Mouse (Mus musculus) MEL (cell line): Measurements from ENCODE around the gene Ggt5. TPM values are rescaled to one million over a fixed set of nuclear protein-coding genes. Genes with fewer than 3 reads are reported as not detected.

ENCODE experiments used
- DNase-seq: peaks from one replicate; pipeline ENCODE4 v3.0.0; 2011; ENCODE audit warnings: low read depth, low spot score
- H3K27ac ChIP-seq: 2 replicates; pipeline ENCODE4 v1.5.1; 2012; ENCODE audit warnings: low read depth, mild to moderate bottlenecking, control low read depth, low read length, moderate library complexity; ENCODE audit not compliant: control insufficient read depth
- H3K27me3 ChIP-seq, 2 experiments: fragments of 150-350 bp in 1 of 2; sonication (generic) in 1 of 2; 2 replicates each; pipeline ENCODE4 v1.6.1; 2012; ENCODE audit warnings: low read length in 2 of 2, mild to moderate bottlenecking in 2 of 2, improper control_type of control experiment in 1 of 2, moderate library complexity in 1 of 2; ENCODE audit not compliant: insufficient read depth in 2 of 2, control insufficient read depth in 1 of 2
- H3K36me3 ChIP-seq, 2 experiments: 2 replicates each; pipeline ENCODE4 v1.6.1; 2012 to 2014; ENCODE audit warnings: low read length in 2 of 2, improper control_type of control experiment in 1 of 2, inconsistent platforms in 1 of 2, mild to moderate bottlenecking in 1 of 2; ENCODE audit not compliant: insufficient read depth in 2 of 2, control insufficient read depth in 1 of 2
- H3K4me1 ChIP-seq, 2 experiments: fragments of 150-350 bp in 1 of 2; sonication (generic) in 1 of 2; 2 replicates each; pipeline ENCODE4 v1.6.1; 2012; ENCODE audit warnings: low read length in 2 of 2, improper control_type of control experiment in 1 of 2, mild to moderate bottlenecking in 1 of 2; ENCODE audit not compliant: insufficient read depth in 2 of 2, control insufficient read depth in 1 of 2
- H3K4me3 ChIP-seq, 2 experiments: fragments of 150-350 bp in 1 of 2; sonication (generic) in 1 of 2; 2 replicates each; pipeline ENCODE4 v1.5.1; 2012; ENCODE audit warnings: low read depth in 2 of 2, low read length in 2 of 2, mild to moderate bottlenecking in 2 of 2, moderate library complexity in 2 of 2, control low read depth in 1 of 2, improper control_type of control experiment in 1 of 2; ENCODE audit not compliant: control insufficient read depth in 1 of 2, insufficient read depth in 1 of 2
- H3K79me2 ChIP-seq: 2 replicates; pipeline ENCODE4 v1.6.1; 2012; ENCODE audit warnings: mild to moderate bottlenecking, low read length, moderate library complexity; ENCODE audit not compliant: control insufficient read depth, poor library complexity, insufficient read depth
- H3K9ac ChIP-seq: 2 replicates; pipeline ENCODE4 v1.6.1; 2012; ENCODE audit warnings: low read depth, mild to moderate bottlenecking, control low read depth, low read length, moderate library complexity; ENCODE audit not compliant: control insufficient read depth, poor library complexity, severe bottlenecking
- H3K9me3 ChIP-seq: fragments of 150-350 bp; sonication (generic); replicated peaks from 2 replicates; pipeline ENCODE4 v1.6.1; 2012; ENCODE audit warnings: mild to moderate bottlenecking, low read length, improper control_type of control experiment, moderate library complexity; ENCODE audit not compliant: insufficient read depth
- BHLHE40 ChIP-seq: IDR thresholded peaks from 2 replicates; pipeline ENCODE4 v1.6.1; 2012; ENCODE audit warnings: low read depth, mild to moderate bottlenecking, inconsistent platforms, low read length, improper control_type of control experiment, borderline replicate concordance
- CHD1 ChIP-seq: IDR thresholded peaks from 2 replicates; pipeline ENCODE4 v1.6.1; 2012; ENCODE audit warnings: low read depth, mild to moderate bottlenecking, inconsistent platforms, low read length, improper control_type of control experiment
- CTCF ChIP-seq, 3 experiments: IDR thresholded peaks in 2 of 3; conservative IDR thresholded peaks in 1 of 3; 2 replicates each; pipeline ENCODE4 v1.5.1; 2011 to 2012; ENCODE audit warnings: low read length in 3 of 3, low read depth in 2 of 3, mild to moderate bottlenecking in 2 of 3, improper control_type of control experiment in 1 of 3, inconsistent platforms in 1 of 3, mixed read lengths in 1 of 3, moderate library complexity in 1 of 3; ENCODE audit not compliant: control insufficient read depth in 1 of 3, insufficient read depth in 1 of 3, poor library complexity in 1 of 3, severe bottlenecking in 1 of 3
- E2F4 ChIP-seq: IDR thresholded peaks from 2 replicates; pipeline ENCODE4 v1.6.1; 2011; ENCODE audit warnings: low read depth, low read length, improper control_type of control experiment, borderline replicate concordance
- ETS1 ChIP-seq: IDR thresholded peaks from 2 replicates; pipeline ENCODE4 v1.6.1; 2012; ENCODE audit warnings: low read depth, mild to moderate bottlenecking, inconsistent platforms, low read length, improper control_type of control experiment, moderate library complexity
- HCFC1 ChIP-seq: IDR thresholded peaks from 2 replicates; pipeline ENCODE4 v1.6.1; 2012; ENCODE audit warnings: low read depth, mild to moderate bottlenecking, inconsistent platforms, low read length, improper control_type of control experiment, moderate library complexity
- JUND ChIP-seq: IDR thresholded peaks from 2 replicates; pipeline ENCODE4 v1.6.1; 2011; ENCODE audit warnings: low read depth, mild to moderate bottlenecking, improper control_type of control experiment, low read length
- KAT2A ChIP-seq: conservative IDR thresholded peaks from 2 replicates; pipeline ENCODE4 v1.6.1; 2012; ENCODE audit warnings: low read depth, low read length, improper control_type of control experiment, inconsistent platforms
- MAX ChIP-seq: IDR thresholded peaks from 2 replicates; pipeline ENCODE4 v1.6.1; 2011; ENCODE audit warnings: low read length, improper control_type of control experiment
- MAZ ChIP-seq: IDR thresholded peaks from 2 replicates; pipeline ENCODE4 v1.6.1; 2012; ENCODE audit warnings: low read depth, mild to moderate bottlenecking, inconsistent platforms, low read length, improper control_type of control experiment
- MXI1 ChIP-seq: IDR thresholded peaks from 2 replicates; pipeline ENCODE4 v1.6.1; 2011; ENCODE audit warnings: mild to moderate bottlenecking, low read depth, low read length, improper control_type of control experiment
- MYB ChIP-seq: IDR thresholded peaks from 2 replicates; pipeline ENCODE4 v1.6.1; 2011; ENCODE audit warnings: mild to moderate bottlenecking, low read depth, low read length, improper control_type of control experiment
- MYC ChIP-seq: IDR thresholded peaks from 2 replicates; pipeline ENCODE4 v1.6.1; 2011; ENCODE audit warnings: low read depth, mild to moderate bottlenecking, low read length, improper control_type of control experiment, moderate library complexity
- POLR2A ChIP-seq, 2 experiments: IDR thresholded peaks; 2 replicates each; pipeline ENCODE4 v1.6.1; 2011 to 2012; ENCODE audit warnings: low read length in 2 of 2, mild to moderate bottlenecking in 2 of 2, control low read depth in 1 of 2, improper control_type of control experiment in 1 of 2, low read depth in 1 of 2, moderate library complexity in 1 of 2; ENCODE audit not compliant: control insufficient read depth in 1 of 2, insufficient read depth in 1 of 2, poor library complexity in 1 of 2
- POLR2AphosphoS2 ChIP-seq: IDR thresholded peaks from 2 replicates; pipeline ENCODE4 v1.6.1; 2011; ENCODE audit warnings: low read length, improper control_type of control experiment
- RAD21 ChIP-seq: IDR thresholded peaks from 2 replicates; pipeline ENCODE4 v1.6.1; 2011; ENCODE audit warnings: mild to moderate bottlenecking, low read depth, low read length, improper control_type of control experiment
- RCOR1 ChIP-seq: IDR thresholded peaks from 2 replicates; pipeline ENCODE4 v1.6.1; 2012; ENCODE audit warnings: low read depth, mild to moderate bottlenecking, inconsistent platforms, low read length, improper control_type of control experiment
- SIN3A ChIP-seq: IDR thresholded peaks from 2 replicates; pipeline ENCODE4 v1.6.1; 2012; ENCODE audit warnings: low read length, improper control_type of control experiment, inconsistent platforms
- SMC3 ChIP-seq: IDR thresholded peaks from 2 replicates; pipeline ENCODE4 v1.6.1; 2011; ENCODE audit warnings: low read depth, low read length, improper control_type of control experiment
- TBP ChIP-seq: IDR thresholded peaks from 2 replicates; pipeline ENCODE4 v1.8.0; 2011; ENCODE audit warnings: low read depth, low read length, improper control_type of control experiment
- UBTF ChIP-seq: IDR thresholded peaks from 2 replicates; pipeline ENCODE4 v1.6.1; 2012; ENCODE audit warnings: low read depth, mild to moderate bottlenecking, inconsistent platforms, low read length, improper control_type of control experiment, moderate library complexity, borderline replicate concordance; ENCODE audit not compliant: insufficient read depth
- USF2 ChIP-seq, 2 experiments: IDR thresholded peaks; 2 replicates each; pipeline ENCODE4 v1.6.1; 2011 to 2012; ENCODE audit warnings: improper control_type of control experiment in 2 of 2, low read length in 2 of 2, borderline replicate concordance in 1 of 2, inconsistent platforms in 1 of 2, low read depth in 1 of 2, mild to moderate bottlenecking in 1 of 2; ENCODE audit not compliant: insufficient read depth in 1 of 2
- ZKSCAN1 ChIP-seq: IDR thresholded peaks from 2 replicates; pipeline ENCODE4 v1.6.1; 2012; ENCODE audit warnings: low read depth, mild to moderate bottlenecking, inconsistent platforms, low read length, improper control_type of control experiment, moderate library complexity
- ZNF384 ChIP-seq: IDR thresholded peaks from 2 replicates; pipeline ENCODE4 v1.6.1; 2012; ENCODE audit warnings: low read depth, mild to moderate bottlenecking, inconsistent platforms, low read length, improper control_type of control experiment
- polyA plus RNA-seq, 2 experiments: library from polyadenylated mRNA; stranded (reverse) in 1 of 2; unstranded in 1 of 2; fragments of >175 nt in 1 of 2; fragments of >200 nt in 1 of 2; gene quantifications; 2 replicates each; pipeline versions ENCODE4 v1.2.1 to v1.2.4; 2012; ENCODE audit warnings: low replicate concordance in 2 of 2, low read depth in 1 of 2; ENCODE audit not compliant: insufficient read length in 2 of 2, insufficient read depth in 1 of 2, missing spikeins in 1 of 2
- total RNA-seq: library from RNA; depleted of rRNA; stranded (reverse); fragments of 300-350 nt; gene quantifications from 2 replicates; pipeline ENCODE4 v1.2.3, GENCODE M21; 2012

Ggt5 gene
- total and polyA plus RNA-seq, 3 experiments = 0.11 TPM; not detected in 2

- no peak for DNase-seq
- Histone ChIP-seq H3K79me2 (no peaks in the 10 kb centered on the region), H3K9ac (no peak overlapping the region), H3K36me3 (no peaks in the 10 kb centered on the region), H3K27me3 (no peaks in the 10 kb centered on the region; a peak in 1 of 4 replicates), H3K4me3 (no peak overlapping the region), H3K9me3 (no peaks in the 10 kb centered on the region), H3K27ac (no peak overlapping the region), H3K4me1 (no peaks in the 10 kb centered on the region)
- TF ChIP-seq KAT2A = no peak
- TF ChIP-seq POLR2A (IDR thresholded peaks at IDR 0.05; ENCODE audit: control insufficient read depth in 1 of 2, insufficient read depth in 1 of 2, low read depth in 1 of 2, low read length in 2 of 2, poor library complexity in 1 of 2) = no peak
- no peak for TF ChIP-seq POLR2AphosphoS2
- no peak for TF ChIP-seq MYC
- no peak for TF ChIP-seq RAD21
These were observed 45.5 kb downstream of the Ggt5 start for GRCm38 (mm10) chr10:75634610-75635009.

GRCm38 (mm10) chr10:75635019-75635692 lies 46.0 kb downstream of the Ggt5 start:
- Histone ChIP-seq H3K4me1 (no peaks in the 10 kb centered on the region), H3K9me3 (no peaks in the 10 kb centered on the region), H3K79me2 (no peaks in the 10 kb centered on the region), H3K27me3 (no peaks in the 10 kb centered on the region; a peak in 1 of 4 replicates), H3K36me3 (no peaks in the 10 kb centered on the region), H3K4me3 (no peak overlapping the region), H3K9ac (no peak overlapping the region), H3K27ac (no peak overlapping the region)
- TF ChIP-seq MYB (no peak), KAT2A (no peak), E2F4 (no peak), UBTF (no peak), RAD21 (no peak), BHLHE40 (no peak), ZNF384 (no peak), MYC (no peak), ETS1 (no peak), ZKSCAN1 (no peak), CHD1 (no peak), MAX (no peak)
- DNase-seq = no peak

- no peak overlapping the region for H3K27ac ChIP-seq
- no peaks in the 10 kb centered on the region for H3K4me1 ChIP-seq
- no peak overlapping the region for H3K9ac ChIP-seq
- H3K27me3 ChIP-seq = no peaks in the 10 kb centered on the region; a peak in 1 of 4 replicates
- no peaks in the 10 kb centered on the region for H3K9me3 ChIP-seq
- H3K36me3 ChIP-seq = no peaks in the 10 kb centered on the region
- no peaks in the 10 kb centered on the region for H3K79me2 ChIP-seq
- H3K4me3 ChIP-seq = no peak overlapping the region
- peak; percentile 78 for DNase-seq
- peak; percentile 99 for TF ChIP-seq SMC3
- TF ChIP-seq USF2 (IDR thresholded peaks at IDR 0.05; ENCODE audit: borderline replicate concordance in 1 of 2, insufficient read depth in 1 of 2, low read depth in 1 of 2, low read length in 2 of 2) = no peak
- no peak for TF ChIP-seq CHD1
- TF ChIP-seq JUND = peak; percentile 69; the same call in 1 of the 2 replicates
- TF ChIP-seq BHLHE40 = 0 out of 2 replicates have a peak, but pooled peaks have one; percentile 57
- peak; percentile 84 for TF ChIP-seq ZNF384
- TF ChIP-seq SIN3A = peak; percentile 52
- TF ChIP-seq MYC = 0 out of 2 replicates have a peak, but pooled peaks have one; percentile 56
- TF ChIP-seq RCOR1 = 0 out of 2 replicates have a peak, but pooled peaks have one; percentile 28
- 0 out of 2 replicates have a peak, but pooled peaks have one; percentile 20 for TF ChIP-seq TBP
- TF ChIP-seq HCFC1 = peak; percentile 57; the same call in 1 of the 2 replicates
- 0 out of 2 replicates have a peak, but pooled peaks have one; percentile 27 for TF ChIP-seq MXI1
- TF ChIP-seq MAZ = peak; percentile 63; the same call in 1 of the 2 replicates
- TF ChIP-seq CTCF (IDR thresholded peaks at IDR 0.05 in 2 of 3, conservative IDR thresholded peaks at IDR 0.05 in 1 of 3; ENCODE audit: control insufficient read depth in 1 of 3, insufficient read depth in 1 of 3, low read depth in 2 of 3, low read length in 3 of 3, poor library complexity in 1 of 3, severe bottlenecking in 1 of 3) = peak; percentile 91 to 100 (median 92)
These were observed 46.5 kb downstream of the Ggt5 start for GRCm38 (mm10) chr10:75635693-75636055.
